Mouse (Mus musculus): ENCODE measurements around the gene Kiz. TPM values are rescaled to one million over a fixed set of nuclear protein-coding genes. Genes with fewer than 3 reads are reported as not detected.

The Kiz gene
- polyA plus RNA-seq (2012): 9.1 and 12.0 TPM in 2 replicates

GRCm38 (mm10) chr2:146855599-146856039 lies at the start of gene Kiz:
TSS of gene Kiz (plus strand) at chr2:146855864.
- TF ChIP-seq GATA1 (IDR thresholded peaks at IDR 0.05; ENCODE audit: low read length): no peak

- TF ChIP-seq GATA1 (IDR thresholded peaks at IDR 0.05; ENCODE audit: low read length): no peak
These were observed 45.9 kb upstream of the Kiz start for GRCm38 (mm10) chr2:146809706-146810256.

GRCm38 (mm10) chr2:146810695-146811094 lies 45.0 kb upstream of the Kiz start:
- no peak for TF ChIP-seq GATA1 (IDR thresholded peaks at IDR 0.05; ENCODE audit: low read length)

- no peak for TF ChIP-seq GATA1 (IDR thresholded peaks at IDR 0.05; ENCODE audit: low read length)
These were observed 40.7 kb upstream of the Kiz start for GRCm38 (mm10) chr2:146814978-146815377.

GRCm38 (mm10) chr2:146819065-146819464 lies 36.6 kb upstream of the Kiz start:
- no peak for TF ChIP-seq GATA1 (IDR thresholded peaks at IDR 0.05; ENCODE audit: low read length)

- no peak for TF ChIP-seq GATA1 (IDR thresholded peaks at IDR 0.05; ENCODE audit: low read length)
These were observed 32.1 kb upstream of the Kiz start for GRCm38 (mm10) chr2:146823483-146823951.

- TF ChIP-seq GATA1 (IDR thresholded peaks at IDR 0.05; ENCODE audit: low read length): no peak
These were observed 31.6 kb upstream of the Kiz start for GRCm38 (mm10) chr2:146824043-146824442.

- TF ChIP-seq GATA1 (IDR thresholded peaks at IDR 0.05; ENCODE audit: low read length): no peak
These were observed 27.7 kb upstream of the Kiz start for GRCm38 (mm10) chr2:146828006-146828405.

GRCm38 (mm10) chr2:146833222-146834063 lies 22.2 kb upstream of the Kiz start:
- TF ChIP-seq GATA1 (IDR thresholded peaks at IDR 0.05; ENCODE audit: low read length): no peak

- no peak for TF ChIP-seq GATA1 (IDR thresholded peaks at IDR 0.05; ENCODE audit: low read length)
These were observed 21.7 kb upstream of the Kiz start for GRCm38 (mm10) chr2:146834064-146834313.

GRCm38 (mm10) chr2:146834314-146835201 lies 21.1 kb upstream of the Kiz start:
- TF ChIP-seq GATA1 (IDR thresholded peaks at IDR 0.05; ENCODE audit: low read length): no peak

GRCm38 (mm10) chr2:146835241-146835990 lies 20.2 kb upstream of the Kiz start:
- no peak for TF ChIP-seq GATA1 (IDR thresholded peaks at IDR 0.05; ENCODE audit: low read length)

- TF ChIP-seq GATA1 (IDR thresholded peaks at IDR 0.05; ENCODE audit: low read length): no peak
These were observed 19.4 kb upstream of the Kiz start for GRCm38 (mm10) chr2:146836246-146836645.

GRCm38 (mm10) chr2:146836871-146837550 lies 18.7 kb upstream of the Kiz start:
- no peak for TF ChIP-seq GATA1 (IDR thresholded peaks at IDR 0.05; ENCODE audit: low read length)

GRCm38 (mm10) chr2:146837653-146838052 lies 18.0 kb upstream of the Kiz start:
- TF ChIP-seq GATA1 (IDR thresholded peaks at IDR 0.05; ENCODE audit: low read length): no peak
